Mouse (Mus musculus): ENCODE measurements around the gene Galnt6.
A peak's percentile ranks its signal among the peaks of the same experiment; 100 is the strongest.

DNA sequence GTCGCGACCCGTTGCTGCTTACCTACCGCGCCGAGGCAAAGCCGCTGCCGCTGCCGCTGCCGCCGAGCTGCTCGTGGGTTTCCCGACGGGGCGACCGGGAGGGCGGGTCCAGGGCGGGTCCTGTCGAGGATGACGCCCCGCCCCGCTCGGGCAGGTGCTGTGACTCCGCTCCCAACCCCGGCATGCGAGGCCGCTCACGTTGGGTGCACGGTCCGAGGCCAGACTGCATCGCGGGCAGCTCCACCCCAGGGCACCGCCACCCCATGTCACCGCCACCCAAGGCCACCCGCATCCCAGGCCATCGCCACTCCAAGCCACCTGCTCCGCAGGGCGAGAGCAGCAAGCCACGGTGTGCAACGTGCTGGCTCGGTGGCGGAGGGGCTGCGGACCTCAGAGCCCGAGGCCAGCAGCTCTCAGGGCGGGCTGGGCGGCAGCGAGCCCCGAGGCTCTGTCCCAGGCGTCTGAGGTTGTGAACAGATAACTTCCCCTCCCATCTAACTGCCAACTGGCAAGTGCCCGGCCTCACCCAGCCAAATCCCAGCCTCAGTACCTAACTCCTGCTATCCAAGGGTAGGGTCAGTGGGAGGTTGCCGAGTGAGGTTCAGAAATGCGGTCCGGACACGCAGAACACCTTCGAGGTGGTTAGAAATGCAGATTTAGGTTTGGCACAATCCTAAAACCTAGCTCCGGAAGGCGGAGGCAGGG lies at the start of gene Galnt6:
- TF ChIP-seq POLR2A (IDR thresholded peaks at IDR 0.05; ENCODE audit: control insufficient read depth, extremely low read depth, insufficient read depth, low read length, poor library complexity) = 0 out of 2 replicates have a peak, but pooled peaks have one; percentile 44
- TF ChIP-seq CTCF (IDR thresholded peaks at IDR 0.05; ENCODE audit: borderline replicate concordance, control insufficient read depth, extremely low read depth, insufficient read depth, low read length, poor library complexity) = no peak

Data from thymus, adult 2 months (tissue).